Mouse (Mus musculus) T-cell, adult 2 months (primary cell): ENCODE data around the gene Rad9a.

Experiments used
- DNase-seq: peaks from one replicate; pipeline ENCODE4 v3.0.0; 2022; ENCODE audit warnings: low spot score

The Rad9a gene

GRCm38 (mm10) chr19:4193129-4193528 lies 8.3 kb downstream of the Rad9a start:
- DNase-seq: no peak

GRCm38 (mm10) chr19:4192251-4192985 lies 9.0 kb downstream of the Rad9a start:
- DNase-seq: no peak

DNA sequence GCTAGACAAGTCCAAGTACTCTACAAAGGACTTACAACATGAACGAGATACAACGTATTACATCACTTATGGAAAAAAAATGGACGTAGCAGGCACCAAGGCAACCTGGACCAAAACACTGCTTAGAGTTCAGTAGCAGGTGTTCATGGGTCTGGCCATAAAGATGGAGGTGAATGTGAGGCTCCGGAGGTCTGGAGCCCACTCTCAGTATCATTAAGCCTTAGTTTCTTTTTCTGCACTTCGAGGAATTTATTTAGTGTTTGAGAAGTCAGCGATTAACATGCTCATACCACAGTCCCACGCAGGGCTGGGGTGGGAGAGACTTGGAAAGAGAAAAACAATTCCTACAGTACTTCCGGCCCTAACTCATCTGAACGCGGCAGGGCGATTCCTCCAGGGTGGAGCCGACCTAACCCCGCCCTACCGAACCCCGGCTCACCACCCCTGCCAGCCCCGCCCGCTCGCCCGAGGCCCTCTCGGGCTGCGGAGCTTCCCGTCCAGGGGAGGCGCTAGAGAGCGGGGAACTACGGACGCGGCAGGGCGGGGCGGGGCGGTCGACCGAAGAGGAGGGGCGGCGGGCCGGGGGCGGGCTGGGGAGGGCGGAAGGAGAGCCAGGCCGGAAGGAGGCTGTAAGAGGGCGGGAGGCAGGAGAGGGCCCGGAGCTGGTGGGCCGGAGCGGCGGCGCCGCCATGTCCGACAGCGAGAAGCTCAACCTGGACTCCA lies 9.8 kb downstream of the Rad9a start, which contains the start of gene Ppp1ca:
Gene Ppp1ca, plus strand, starts transcription at position 538 of the 723 bp plus-strand sequence.
- peak; percentile 96 for DNase-seq

DNA sequence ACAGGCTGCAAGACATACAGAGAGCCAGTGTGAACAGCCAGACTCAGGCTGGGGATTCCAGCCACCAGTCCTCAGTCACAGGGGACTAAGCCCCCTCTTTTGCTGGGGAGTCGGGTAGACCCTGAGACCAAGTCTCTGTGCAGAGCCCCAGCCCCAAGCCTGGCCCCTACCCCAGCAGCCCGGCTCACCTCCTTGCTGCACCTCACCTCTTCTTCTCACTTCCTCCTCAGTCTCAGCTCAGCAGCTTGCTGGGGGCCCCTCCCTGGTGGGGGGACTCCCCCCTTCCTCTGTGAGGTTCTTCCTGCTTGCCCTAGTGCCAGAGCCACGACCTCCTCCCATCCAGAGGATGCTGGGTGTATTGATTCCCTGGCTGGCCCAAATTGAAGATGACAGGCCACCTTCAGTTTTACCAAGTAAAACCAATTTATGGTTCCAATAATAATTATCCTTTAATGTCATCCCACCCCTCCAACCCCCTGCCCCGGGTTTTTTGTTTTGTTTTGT lies 10.6 kb downstream of the Rad9a start, which contains the start of gene Tbc1d10c:
Gene Tbc1d10c, minus strand, starts transcription at position 454 of the 504 bp plus-strand sequence.
- peak; percentile 92 for DNase-seq

- DNase-seq: peak; percentile 47
These were observed 12.3 kb downstream of the Rad9a start for GRCm38 (mm10) chr19:4189051-4189620.

DNA sequence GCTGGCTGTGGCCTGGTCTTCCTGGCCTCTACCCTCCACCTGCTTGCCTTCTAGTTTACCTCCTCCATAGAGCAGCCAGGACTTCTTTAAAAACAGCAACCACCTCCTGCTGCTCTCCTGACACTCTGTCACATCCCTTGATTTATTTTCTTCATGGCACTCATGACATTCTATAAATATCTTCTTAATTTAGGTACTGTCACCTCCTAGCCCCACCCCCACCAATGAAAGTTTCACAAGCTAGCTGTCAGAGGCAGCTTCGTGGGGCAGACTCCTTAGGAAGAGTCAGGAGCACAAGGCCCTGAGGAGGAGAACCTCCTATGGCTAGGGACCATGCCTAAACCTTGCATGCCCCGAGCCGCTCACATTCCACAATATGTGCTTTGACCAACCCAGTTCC lies 14.2 kb downstream of the Rad9a start:
- no peak for DNase-seq

DNA sequence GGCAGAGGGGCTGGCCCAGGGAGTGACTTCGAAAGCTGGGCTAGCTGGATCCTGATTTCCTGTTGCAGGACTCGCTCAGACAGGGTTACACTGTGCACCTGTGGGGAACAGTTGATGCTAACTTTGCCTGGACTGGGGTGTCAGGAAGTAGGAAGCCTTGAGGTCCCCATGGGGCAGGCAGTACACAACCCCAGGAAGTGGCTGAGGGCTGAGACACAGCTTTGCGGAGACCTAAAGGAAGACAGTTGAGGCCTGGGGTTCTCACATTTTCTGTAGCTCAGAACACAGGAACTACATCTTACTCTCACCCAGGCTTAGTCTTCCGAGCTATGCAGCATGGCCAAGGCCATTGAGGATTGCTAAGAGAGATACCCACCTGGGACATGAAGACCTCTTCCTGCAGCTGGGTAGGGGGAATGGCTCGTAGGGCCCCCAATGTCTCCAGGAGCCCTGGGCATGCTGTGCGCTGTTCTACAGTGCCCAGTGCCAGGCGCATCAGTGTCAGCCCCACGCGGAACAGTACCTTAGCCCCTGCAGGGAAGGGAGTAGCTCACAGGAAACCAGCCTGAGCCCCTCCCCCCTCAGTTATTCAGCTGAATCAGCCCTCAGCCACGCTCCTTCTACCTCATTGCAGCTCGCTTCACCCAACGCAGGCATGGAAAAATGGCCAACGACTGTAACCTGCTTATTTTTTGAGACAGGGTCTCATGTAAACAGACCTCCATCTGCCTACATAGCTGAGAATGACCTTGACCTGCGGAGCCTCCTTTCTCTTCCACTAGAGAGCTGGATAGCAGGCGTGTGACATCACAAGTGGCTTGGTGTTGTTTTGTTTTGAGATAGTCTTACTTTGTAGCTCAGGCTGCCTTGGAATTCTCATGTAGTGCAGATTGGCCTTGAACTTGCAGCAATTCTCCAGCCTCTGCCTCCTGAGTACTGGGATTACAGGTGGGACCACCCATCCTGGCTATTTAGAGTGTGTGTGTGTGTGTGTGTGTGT lies 16.2 kb downstream of the Rad9a start:
- DNase-seq: peak; percentile 85

DNA sequence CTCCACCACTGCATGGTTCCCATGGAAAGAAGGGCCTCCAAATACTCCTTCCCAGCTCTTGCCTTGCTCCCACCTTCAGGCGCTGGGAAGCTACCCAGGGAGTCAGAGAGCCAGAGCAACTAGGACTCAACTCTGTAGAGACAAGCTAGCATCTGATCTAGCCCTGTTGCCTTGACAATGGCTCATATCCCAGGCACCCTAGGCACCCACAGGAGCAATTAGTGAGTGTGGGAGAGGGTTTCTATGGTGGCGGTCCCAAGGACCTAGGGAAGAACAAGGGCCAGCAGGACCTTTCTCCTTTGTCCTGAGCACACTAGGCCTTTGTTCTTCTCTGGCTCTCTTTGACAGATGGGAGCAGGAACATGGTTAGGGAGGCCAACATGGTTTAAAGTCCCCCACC lies 17.8 kb downstream of the Rad9a start:
- no peak for DNase-seq

DNA sequence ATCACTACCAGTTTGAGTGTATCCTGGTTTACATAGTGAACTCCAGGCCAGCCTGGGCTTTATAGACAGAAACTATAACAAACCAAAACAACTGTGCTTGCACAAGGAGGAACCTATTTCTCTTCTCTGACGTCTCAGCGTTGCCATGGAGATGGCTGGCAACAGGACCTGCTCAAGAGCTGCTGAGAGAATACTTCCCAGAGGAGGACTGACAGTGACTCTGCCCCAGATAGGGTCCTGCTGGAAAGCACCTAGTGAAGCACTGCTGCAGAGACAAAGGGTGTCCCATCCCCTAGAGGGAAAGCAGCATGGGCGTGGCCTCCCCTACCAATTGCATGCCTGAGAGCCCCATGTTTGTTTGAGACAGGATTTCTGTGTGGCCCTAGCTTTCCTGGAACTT lies 19.6 kb downstream of the Rad9a start:
- peak; percentile 82 for DNase-seq

DNA sequence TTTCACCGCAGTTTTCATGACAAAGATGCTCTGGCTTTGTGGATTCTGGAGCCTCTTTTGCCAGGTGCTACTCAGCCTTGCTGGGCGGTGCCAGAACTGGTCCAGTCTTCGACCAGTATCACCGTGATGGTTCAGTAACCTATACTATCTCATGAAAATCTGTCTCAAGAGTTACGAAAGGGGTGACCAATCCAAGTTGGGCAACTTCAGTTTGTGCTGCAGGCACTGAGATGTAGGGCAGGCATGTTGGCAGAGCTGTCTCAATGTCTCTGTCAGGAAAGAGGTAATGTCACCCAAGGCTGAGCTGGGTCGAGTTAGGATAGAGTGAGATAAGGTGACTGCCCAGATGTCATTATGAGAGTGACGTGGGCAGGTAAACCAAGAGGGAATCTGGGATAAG lies 21.1 kb downstream of the Rad9a start:
- no peak for DNase-seq

DNA sequence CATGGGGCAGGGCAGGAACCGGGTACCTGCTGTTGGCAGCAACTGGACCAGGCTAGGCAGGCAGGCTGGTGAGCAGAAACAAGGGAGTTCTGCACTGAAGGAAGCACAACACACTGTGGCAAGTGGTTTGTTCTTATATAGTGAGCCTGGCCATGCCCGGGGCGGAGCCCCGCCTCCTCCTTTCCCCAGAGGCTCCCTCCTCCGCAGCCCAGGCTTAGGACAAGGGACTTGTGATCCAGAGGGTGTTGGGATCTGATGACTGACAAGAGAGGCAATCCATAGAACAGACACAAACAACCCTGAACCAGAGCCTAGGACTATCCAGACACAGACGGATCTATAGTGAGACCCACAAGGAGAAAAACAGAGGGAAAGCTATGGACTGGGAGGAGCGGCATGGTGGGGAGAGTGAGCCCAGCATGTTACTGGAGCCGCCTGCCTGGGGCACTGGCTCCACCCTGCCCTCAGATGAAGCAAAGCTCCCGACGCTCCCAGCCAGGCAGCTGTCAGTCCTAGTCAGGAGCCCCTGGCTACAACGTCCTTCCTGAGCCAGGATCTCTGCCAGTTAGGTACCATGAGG lies 26.0 kb downstream of the Rad9a start, which contains the start of gene Carns1:
Gene Carns1, minus strand, starts transcription at position 112 of the 580 bp plus-strand sequence.
- no peak for DNase-seq

DNA sequence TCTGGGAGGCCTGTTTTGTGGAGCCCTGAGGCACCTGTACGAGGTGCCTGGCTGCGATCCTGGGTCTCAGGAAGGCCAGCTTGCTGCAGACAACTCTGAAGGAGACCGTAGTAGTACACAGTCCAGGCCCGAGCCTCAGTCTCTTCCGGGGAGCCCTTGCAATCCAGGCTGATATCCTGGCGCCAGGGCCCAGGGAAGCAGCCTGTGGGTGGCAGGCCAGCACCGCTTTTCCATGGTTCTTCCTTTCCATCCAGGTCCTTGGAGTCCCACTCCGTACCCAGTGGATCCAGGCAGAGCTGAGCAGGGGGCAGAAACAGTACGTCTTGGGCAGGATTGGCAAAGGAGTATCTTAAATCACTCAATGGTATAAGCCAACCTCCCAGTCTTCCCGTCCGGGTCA lies 28.5 kb downstream of the Rad9a start:
- DNase-seq: no peak

DNA sequence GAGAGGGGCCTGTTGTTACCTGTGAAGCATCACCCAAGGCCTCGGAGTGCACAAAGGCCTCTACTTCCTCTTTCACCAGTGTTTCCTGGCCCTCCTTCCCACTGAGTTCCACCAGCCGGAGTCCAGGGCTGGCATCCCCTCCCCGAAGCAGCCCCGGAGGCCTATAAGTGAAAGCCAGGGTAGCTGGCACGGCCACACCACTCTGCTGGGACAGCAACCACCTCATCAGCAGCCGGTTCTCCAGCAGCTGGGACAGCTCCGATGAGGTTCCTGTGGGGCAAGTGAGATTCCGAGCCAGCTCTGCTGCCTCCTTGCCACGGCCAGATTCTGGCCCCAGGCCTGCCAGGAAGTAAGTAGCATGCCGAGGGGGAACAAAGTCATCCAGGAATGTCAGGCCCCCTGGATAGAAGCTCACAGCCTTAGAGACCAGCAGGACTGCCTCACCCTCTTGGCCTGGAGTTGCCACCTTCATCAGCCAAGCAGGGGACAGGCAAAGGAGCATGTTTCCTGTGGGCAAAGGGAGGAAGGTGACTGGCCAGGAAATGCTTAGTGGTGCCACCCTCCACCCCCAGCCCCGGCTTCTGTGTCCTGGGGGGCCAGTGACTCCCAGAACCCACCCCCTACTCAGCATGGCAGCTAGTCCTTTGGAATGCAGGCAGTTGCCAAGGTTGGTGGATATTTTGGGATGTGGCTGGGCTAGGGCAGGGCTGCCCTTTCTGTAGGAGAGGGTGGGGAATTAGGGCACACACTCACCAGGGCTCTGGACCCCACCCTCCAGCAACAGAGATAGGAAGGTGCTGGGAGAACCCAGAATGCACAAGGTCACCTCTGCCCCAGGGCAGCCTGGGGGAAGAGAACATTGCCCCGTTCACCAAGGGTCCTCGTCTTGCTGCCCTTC lies 29.8 kb downstream of the Rad9a start:
- no peak for DNase-seq

- no peak for DNase-seq
These were observed 30.6 kb downstream of the Rad9a start for GRCm38 (mm10) chr19:4170723-4171392.

- no peak for DNase-seq
These were observed 31.7 kb downstream of the Rad9a start for GRCm38 (mm10) chr19:4169810-4170209.

- peak; percentile 99 for DNase-seq
These were observed 32.1 kb downstream of the Rad9a start for GRCm38 (mm10) chr19:4169378-4169784.

DNA sequence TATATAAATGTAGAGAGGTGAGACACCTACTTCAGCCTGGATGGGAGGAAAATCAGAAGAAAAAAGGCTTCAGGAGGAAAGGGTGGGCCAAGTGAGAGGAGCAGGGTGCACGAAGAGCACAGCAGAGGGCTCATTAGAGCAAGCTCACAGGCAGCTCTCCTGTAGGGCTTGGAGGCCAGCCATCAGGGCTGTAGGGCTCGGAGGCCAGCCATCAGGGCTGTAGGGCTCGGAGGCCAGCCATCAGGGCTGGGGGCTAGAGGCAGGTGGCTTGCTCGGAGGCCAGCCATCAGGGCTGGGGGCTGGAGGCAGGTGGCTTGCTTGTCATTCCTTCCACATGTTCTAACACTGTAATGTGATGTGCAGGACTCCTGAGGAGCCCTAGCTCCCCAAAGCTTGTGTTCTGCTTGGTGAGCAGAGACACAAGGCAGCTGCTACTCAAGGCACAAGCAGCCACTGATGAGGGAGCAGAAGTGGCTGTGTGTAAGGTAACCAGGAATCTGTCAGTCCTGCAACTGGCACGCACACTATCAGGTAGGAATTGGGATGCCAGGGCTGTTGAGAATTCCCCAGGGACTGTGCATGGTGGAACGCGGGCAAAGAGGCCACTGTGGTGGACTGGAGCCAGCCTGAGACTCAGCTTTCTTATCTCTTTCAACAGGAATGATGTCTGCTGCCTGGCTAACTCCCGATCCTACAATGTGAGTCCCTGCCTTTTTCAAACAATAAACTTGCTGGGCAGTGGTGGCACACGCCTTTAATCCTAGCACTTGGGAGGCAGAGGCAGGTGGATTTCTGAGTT lies 34.6 kb downstream of the Rad9a start:
- no peak for DNase-seq

GRCm38 (mm10) chr19:4164721-4165120 lies 36.7 kb downstream of the Rad9a start:
- DNase-seq: no peak

DNA sequence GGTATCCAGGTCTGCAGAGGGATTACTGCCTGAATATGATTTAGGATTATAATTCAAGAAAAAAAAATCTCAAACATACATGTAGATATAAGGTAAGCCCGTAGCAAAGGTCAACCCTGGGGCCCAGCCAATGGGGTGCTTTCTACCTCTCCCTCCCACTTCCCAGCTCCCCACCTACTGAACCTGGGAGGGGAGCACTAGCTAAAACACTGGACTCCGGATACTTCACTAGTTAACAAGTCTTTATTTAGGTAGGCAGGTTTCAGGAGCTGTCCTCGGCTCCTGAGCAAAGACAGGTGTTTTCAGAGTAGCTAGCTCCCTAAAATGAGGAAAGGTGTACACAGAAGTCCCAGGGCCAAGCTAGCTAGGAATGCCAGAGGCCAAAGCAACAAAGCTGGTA lies 37.4 kb downstream of the Rad9a start:
- no peak for DNase-seq
